Mouse (Mus musculus) embryo, embryonic 9.5 days (tissue): ENCODE results near the gene B4galt4.
A peak's percentile ranks its signal among the peaks of the same experiment; 100 is the strongest.
"Not testable (repeated sequence)": the region's sequence is repeated elsewhere in the genome, so short reads cannot be mapped to it uniquely, and the experiment has no call there.

Experiments
- DNase-seq: peaks from one replicate; pipeline ENCODE4 v3.0.0-alpha.2; 2017; ENCODE audit errors: extremely low spot score

Gene B4galt4

DNA sequence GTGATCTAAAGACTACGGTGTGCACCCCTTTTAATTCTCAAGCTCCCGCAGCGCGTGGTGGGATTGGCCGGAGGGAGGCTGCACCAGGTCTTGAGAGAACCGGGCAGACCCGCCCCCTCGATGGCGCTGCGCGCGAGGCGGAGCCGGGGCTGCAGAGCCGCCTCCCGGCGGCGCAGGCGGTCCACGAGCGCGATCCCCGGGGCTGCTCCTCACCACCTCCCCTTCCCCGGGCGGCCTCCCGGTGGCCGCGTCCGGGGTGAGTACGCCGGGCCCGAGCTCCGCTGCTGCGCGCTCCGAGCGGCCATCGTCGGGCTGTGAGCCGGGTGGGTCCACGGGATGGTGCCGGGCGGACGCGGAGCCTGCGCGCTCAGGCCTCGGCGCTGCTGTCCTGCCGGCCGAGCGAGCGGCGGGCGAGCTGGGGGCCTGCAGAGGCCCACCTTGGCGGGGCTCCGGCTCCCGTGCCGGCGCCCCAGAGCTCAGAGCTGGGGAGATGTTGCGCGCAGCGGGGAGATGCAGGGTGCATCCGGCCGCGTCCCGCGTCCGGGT is at the start of gene B4galt4:
Gene B4galt4, plus strand, starts transcription at position 152 of the 546 bp plus-strand sequence.
- DNase-seq, result peak; percentile 86

DNA sequence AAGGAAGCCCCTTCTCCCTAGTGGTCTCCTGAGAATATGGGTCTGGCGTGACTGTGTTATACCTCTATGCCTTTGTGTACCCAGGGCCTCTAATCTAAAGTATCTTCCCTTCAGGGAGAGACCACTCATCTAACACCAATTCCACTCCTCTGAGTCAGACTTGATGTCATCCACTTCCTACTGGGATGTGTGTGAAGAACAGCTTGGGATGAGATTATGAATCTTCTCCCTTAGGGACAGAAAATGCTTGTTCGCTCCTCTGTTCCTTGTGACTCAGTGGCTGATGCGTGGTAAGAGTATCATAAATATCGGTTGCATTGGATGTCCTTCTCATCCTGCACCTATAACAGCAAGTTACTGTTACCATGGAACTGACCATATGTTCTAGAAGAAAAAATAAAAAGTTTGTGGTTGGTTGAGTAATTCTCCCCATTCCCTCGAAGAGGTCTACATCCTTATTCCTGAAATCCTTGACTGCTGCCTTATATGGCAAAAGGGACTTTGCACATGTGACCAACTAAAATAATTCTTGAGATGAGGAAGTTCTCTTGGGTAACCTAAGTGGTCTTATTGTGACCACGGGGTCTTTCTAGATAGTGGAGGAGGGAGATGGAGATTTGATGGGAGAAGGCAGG is 47.0 kb upstream of the B4galt4 start:
- no peak for DNase-seq

DNA sequence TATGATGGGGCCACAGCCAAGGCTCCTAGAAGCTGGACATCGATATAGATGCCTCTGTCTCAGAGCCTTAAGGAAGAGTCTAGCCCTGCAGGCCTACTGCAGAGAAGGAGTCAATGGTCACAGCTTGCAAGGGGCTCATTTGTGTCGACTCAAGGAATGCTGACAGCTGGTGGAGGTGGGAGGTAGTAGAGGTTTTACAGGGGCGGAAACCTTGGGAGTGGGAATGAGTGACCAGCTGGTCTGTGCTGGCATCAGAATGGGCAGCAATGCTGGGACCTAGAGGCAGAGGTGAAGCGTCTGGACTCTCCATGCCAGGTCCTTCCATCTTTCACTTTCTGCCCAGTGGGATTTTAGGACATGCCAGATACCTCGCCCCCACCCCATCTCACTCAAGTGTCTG is 46.5 kb upstream of the B4galt4 start:
- no peak for DNase-seq

DNA sequence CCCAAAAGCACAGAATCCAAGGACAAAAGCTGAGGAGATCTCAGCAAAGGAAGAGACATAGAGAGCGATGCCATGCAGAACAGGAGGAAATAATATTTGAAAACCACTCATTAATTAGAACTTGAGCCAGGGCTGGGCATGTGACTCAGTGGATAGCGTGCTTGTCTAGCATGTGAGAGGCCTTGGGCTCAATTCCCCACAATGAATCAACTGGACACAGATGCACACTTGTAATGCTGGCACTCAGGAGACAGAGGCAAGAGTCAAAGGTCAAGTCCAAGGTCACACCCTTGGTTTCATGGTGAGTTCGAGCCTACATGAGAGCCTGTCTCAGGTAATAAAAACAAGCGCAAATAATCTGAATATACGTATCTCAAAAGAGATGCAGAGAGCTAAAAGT is 44.5 kb upstream of the B4galt4 start:
- no peak for DNase-seq

DNA sequence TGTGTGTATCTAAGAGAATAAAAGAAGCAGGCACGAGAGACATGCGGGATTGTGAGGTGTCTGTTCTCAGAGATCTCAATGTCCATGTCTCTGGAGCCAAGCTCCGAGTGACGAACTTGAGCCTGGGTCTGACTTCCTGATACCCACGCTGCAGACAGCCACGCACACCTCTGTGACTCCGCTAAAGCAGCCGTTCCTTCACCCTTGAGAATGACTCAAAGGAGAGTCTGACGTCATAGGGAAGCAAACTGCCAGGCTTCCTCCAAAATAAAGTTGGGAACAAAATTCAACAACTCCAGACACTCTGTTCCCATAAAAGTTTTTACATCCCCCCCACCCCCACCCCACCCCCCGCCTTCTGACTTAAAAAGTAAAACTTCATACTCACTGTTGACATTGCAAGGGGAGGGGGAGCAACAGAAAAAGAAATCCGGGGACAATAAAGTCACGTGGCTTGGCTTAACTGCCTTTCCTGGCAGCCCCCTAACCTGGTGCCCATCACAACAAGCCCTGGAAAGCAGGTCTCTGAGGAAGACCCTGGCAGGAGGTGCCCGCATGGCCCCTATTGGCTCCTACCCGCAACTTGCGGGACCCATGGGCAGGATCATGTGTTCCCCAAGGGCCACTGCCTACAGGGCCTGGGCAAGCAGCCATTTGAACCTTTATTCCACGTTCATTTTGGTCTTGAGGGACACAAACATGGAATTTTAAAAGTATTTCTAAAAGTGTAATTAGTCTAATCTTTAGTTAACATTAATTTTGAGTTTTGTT is 41.5 kb upstream of the B4galt4 start:
- no peak for DNase-seq

DNA sequence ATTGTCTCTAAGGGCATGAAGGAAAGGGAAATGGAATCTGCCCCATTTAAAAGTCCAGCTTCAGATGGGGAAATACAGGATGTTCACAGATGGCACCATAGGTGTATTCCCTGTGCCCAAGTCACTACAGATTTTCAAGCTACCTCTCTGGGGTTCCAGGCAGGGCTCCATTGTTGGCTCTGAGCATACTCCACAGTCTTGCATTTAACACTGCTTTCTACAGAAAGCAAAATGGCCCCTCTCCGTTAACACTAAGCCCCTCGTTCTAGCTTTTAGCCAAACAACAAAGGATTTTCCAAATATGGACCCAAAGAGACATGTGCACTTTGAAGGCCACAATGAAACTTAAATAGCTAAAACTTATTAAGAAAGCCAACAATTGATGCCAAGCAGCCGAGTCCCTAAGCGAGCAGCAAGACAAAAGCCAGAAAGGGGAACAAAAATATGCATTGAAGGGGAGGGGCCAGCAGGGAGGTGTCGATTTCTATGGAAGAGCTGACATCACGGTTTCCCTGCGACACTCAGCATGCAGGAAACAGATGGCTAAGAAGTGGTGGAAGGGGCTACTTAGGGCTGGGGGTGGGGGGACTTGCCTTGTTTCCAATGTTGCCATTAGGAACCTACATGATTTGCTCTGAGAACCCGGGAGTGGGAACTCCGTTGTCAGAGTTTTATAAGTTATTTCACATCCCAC is 40.4 kb upstream of the B4galt4 start:
- peak; percentile 24 for DNase-seq

DNA sequence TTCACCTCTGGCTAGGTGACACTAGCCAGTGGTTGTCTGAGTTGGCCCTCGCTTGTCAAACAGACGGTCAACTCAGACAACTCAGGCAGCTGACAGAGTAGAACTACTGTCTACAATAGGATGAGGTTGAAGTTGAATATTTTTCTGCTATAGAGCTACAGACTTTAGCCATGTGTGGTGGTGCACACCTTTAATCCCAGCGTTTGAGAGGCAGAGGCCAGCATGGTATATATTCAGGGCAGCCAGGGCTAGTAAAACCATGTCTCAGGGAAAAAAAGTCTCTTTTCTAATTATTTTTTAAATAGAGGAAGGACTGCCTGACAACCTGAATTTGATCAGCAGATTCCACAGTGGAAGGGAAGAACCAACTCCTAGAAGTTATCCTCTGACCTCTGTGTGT is 39.7 kb upstream of the B4galt4 start:
- DNase-seq, result no peak

DNA sequence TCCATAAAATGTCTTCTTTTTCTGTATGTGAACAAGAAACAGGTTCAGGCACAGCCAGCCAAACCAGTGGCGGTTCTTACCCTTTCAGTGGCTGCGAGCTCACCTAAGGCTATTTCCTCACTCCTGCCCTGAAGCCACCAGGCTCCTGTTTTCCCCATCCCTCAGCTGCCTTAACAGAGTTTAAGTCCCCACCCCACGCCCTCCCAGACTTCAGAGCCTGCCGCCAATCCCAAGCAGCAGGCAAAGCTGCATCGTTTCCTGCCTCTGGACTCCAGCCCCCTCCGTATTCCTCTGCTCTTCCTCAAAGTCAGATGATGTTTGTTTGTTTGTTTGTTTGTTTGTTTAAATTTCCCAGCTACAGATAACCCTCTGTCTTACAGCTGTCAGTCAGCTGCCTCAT is 38.6 kb upstream of the B4galt4 start:
- no peak for DNase-seq

DNA sequence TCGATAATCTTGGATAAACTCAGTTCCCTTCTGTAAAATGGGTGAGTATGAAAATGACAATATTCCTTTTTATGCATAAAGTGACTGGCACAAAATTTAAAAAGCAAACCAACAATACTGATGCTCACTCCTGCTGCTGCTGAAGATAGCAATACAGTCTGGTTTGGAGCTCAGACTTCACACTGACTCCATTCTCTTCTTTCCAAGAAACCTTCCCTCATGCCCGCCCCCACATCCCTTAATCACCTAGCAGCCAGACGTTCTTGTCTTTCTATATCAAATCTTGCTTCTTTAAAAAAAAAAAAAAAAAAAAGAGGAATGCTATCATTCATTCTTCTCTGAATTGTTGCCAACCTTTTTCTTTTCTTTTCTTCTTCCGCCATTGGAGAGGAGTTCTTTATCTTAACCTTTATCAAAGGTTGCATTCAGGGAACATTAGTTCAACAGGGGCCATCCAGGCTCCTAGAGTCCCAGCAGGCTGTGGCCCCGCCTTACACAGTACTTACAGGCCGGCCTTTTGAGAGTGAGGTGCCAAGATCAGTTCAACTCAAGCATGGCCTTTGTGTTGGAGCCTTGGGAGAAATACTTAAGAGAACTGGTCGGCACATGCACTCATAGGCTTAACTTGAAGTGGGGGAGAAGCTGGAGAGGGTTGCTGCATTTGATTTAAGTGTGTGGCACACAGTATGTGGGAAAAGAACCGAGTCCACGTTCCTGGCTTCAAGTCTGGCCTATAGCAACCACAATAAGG is 36.4 kb upstream of the B4galt4 start:
- DNase-seq, result no peak

DNA sequence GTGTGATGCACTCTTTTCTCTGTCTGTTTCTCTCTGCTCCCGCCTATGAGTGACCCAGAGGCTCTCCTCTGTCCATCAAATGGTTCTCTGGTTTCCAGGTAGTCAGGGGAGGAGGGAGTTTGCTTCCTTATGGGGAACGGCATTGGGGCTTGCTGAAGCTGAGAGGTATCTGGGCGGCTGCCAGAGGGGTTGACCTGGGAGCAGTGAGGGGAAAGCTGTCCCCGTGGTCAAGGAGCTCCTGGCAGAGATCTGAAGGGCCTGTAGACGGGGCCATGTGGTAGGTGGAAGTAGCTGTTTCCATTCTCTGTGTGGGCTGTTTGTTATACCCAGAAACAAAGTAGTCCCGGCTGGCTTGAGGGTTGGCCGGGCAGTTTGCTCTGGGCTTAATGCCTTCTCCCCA is 35.3 kb upstream of the B4galt4 start:
- DNase-seq, result no peak

DNA sequence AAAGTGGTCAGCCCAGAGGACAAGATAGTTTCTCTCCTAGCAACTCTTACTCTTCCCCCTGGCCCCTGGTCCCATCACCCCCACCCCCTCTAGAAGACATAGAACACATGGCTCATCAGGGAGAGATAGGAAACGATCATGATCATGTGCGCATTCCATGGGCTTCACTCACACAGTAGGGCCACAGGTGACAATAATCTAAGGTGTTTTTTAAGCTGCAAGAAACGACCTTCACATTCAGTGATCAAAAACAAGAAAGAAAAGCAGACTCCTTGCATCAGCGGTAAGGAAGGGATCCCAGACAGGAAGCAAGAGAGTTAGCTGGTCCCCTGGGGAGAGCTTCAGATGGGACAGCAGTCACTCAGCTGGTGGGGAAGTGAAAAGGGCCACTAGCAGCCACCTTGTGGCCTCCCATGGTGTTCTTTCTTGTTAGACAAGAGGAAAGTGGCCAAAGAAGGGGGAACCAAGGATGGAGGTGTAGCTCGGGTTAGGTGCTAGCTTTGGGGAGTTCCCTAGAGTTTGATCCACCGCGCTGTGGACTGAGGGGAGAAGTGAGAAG is 33.0 kb upstream of the B4galt4 start:
- no peak for DNase-seq

DNA sequence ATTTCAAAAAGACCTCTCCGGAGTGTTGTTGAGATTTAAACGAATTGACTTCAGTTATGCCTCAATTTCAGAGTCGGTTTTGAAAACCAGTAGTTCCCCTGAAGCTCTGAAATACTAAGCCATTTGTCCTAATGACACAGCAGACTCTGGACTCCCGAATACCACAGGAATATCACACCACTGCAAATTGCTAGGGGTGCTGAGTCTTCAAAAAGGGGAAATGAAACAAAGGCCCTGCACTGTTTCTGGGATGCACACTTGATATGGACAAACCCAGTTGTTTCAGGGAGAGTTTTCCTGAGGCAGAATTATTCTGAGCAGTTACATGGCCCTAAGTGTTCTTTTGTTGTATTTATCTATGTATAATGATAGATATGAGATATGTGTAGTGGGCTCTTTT is 30.8 kb upstream of the B4galt4 start:
- no peak for DNase-seq

DNA sequence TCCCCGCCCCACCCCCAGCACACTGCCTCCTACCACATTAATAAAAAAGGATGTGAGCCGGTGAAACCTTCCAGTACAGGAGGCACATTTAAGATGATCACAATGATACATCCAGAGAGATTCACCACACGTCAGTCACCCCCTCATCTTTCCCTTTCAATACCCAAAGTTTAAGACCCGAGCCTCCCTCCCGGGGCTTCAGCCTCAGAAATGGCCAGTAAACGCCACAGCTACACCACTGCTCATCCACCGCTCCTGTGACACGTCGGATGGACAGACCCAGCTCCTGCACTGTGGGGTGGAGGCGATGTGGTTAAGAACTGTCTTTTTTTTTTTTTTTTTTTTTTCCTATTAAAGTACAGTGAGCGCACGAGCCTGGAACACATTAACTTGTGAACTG is 30.0 kb upstream of the B4galt4 start:
- DNase-seq, result peak; percentile 43

DNA sequence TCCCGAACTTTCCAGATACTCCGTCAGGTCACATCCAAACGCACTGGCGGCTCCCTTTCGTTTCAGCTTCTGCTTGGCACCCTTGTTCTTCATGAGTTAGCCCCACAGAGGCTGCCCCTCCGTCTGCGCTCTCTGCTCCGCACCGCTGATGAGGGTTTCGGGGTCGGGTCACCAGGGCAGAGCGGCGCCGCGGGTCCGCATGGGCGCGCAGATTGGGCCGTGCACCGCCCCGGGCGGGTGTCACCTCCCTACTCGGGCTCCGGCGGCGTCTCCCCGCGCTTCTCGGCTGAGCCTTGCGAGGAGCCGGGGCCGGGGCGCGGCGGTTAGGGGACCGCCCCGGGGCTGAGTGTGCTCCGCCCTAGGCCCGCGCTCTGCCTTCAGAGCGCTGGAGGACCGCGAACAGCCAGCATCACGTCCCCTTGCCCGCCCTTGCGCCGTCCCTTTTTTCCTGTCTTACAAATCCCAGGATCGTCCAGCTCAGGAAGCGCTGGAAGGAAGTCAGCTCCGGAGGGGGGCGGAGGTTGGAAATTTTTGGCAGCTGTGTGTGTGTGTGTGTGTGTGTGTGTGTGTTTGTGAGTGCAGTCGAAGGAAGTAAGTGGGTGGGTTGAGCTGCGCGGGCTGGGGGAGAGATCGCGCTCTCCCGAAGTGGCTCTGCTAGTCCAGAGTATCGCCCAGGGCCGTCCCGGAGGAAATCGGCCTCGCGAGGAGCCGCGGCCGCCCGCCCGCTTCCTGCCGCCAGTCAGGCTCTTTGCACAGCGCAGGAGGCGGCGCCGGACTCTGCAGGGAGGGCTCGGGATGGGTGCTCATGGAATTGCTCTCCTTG is 29.3 kb upstream of the B4galt4 start, which contains the start of gene Arhgap31:
Gene Arhgap31, minus strand, starts transcription at position 694 of the 823 bp plus-strand sequence.
- DNase-seq, result peak; percentile 83

DNA sequence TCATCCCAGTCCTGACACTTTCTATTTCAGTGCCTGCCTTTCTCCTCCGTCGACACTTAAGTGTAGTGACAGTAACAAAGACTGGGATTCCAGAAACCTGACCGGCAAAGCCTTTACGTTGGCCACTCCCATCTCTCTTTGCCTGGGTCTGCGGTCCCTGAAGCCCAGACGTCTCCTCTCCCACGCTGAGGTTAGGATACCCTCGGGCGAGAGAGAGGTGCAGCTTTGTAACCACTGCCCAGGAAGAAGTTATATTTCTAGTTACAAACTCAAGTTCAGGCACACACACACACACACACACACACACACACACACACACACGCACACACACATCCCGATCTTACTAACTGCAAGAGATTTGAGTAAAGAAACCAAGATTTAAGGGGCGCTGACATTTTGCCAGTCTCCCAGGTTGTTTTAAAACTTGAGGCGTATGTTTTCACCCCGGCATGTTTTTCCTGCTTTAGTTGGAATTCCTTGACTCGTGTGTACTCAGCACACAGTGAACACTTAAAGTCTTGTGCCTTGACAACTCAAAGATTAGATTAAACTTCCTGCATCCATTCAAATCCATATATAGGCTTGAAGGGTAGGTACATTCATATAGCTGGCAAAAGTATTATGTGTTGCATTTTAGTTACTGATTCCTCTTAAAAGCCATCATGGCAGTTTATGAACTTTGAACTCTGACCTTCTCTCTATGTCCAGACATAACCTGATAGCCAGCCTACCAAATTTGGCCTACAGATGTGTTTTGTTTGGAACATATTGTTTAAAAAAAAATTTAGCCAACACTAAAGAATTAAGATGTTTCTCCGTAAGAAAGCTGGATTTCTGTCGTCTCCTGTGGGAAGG is 28.4 kb upstream of the B4galt4 start:
- DNase-seq, result no peak

DNA sequence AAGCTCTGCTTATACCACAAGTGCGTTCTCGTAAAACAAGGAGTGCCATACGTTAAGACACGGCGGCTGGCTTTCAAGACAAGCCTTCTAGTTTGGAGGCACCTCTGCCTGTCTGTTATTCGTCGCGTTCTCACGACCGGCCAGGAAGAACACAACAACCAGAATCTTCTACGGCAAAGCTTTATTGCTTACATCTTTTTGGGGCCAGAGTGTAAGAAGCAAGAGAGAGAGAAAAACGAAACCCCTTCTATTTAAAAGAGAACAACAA is 27.9 kb upstream of the B4galt4 start:
- DNase-seq, result not testable (repeated sequence)

DNA sequence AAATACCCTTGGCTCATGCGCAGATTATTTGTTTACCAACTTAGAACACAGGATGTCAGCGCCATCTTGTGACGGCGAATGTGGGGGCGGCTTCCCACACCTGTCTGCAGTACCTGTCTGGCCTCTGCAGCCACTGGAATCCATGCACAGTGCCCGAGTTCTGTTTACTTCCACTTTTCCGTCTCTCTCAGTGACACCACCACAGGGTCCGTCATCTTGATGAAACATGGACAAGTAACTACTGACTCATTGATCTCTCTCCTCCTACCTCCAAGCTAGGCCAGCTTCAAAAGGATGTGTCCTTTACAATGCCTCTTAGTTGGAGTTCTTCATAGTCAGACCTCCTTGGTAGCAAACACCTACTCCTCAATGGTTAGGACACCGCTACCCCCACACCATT is 20.7 kb upstream of the B4galt4 start:
- no peak for DNase-seq

DNA sequence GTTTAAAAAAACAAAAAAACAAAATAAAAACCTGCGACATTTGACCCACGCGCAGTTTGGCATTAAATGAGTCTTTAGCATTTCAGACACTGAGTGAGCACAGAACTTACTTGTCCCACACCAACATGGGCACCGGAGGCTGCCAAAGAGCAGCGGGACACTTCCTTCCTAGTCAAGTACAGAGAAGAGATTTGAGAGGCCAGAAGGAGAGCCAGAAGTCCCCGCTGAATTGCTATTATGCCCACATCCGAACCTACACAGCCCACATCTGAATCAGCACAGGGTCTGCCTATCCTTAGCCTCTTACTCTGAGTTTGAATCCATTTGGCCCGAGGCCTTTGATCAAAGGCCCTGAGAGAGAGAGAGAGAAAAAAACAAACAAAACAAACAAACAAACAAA is 17.8 kb upstream of the B4galt4 start:
- no peak for DNase-seq

DNA sequence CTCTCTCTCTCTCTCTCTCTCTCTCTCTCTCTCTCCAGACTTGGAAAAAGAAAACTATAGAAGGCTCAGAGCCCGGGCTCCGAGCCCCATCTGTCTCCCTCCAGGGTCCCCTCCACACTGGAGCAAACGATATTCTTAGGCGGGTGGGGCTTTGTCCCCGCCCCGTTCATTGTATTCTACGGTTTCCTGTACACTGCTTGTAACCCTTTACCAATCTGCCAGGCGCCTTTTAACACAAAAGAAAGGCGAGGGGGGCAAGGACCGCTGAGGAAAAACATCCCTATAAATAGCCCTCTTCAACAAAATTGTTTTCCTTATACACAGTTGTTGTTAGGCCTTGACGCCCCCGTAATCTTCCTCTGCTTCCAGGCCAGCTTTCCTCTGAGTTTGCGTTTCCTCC is 17.1 kb upstream of the B4galt4 start:
- DNase-seq, result no peak

DNA sequence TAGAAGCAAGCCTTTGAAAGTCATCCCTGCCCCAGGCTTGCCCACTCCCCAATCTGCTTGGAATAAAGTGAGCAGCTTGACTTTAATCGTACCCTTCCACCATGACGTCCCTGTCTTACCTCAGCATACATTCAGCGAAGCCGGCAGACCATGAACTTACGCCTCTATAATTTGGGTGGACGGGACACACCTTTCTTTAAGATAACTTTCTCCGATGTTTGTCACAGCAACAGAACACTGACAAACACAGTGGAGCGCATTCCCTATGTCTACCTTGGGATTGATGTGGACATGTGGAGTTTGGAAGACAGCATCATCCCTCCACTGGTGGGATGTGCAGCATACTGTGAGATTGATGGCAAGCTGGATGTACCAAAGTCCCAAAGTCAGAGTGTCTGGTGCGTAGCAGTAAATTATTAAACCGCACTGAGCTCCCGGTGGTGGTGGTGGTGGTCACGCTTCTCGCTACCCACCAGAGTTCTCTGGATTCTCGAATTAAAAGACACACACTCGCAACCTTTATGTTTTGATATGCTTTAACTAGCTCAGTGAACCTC is 13.4 kb upstream of the B4galt4 start:
- no peak for DNase-seq
